Mouse (Mus musculus) forebrain, embryonic 16.5 days (tissue): ENCODE results near the gene Slc22a2. TPM values are rescaled to one million over a fixed set of nuclear protein-coding genes. Genes with fewer than 3 reads are reported as not detected.
"Not testable (repeated sequence)": the region's sequence is repeated elsewhere in the genome, so short reads cannot be mapped to it uniquely, and the experiment has no call there.

Experiments
- ATAC-seq: fragments of 200-750 bp; cut with Nextera tagmentation; 2 replicates; pipeline ENCODE4 v1.8.0; 2017; ENCODE audit warnings: mild to moderate bottlenecking, moderate library complexity
- H3K27ac ChIP-seq: fragments of 300-500 bp; sonication (generic); 2 replicates; pipeline ENCODE4 v1.5.1; 2014; ENCODE audit warnings: low read length, control low read depth
- H3K27me3 ChIP-seq: fragments of 300-500 bp; sonication (generic); replicated peaks from 2 replicates; pipeline ENCODE4 v1.6.1; 2014; ENCODE audit warnings: low read length; ENCODE audit not compliant: control insufficient read depth, insufficient read depth
- H3K36me3 ChIP-seq: fragments of 300-500 bp; sonication (generic); 2 replicates; pipeline ENCODE4 v1.6.1; 2014; ENCODE audit not compliant: control insufficient read depth, insufficient read depth
- H3K4me1 ChIP-seq: fragments of 300-500 bp; sonication (generic); replicated peaks from 2 replicates; pipeline ENCODE4 v1.6.1; 2014; ENCODE audit warnings: low read length; ENCODE audit not compliant: control insufficient read depth, insufficient read depth
- H3K4me2 ChIP-seq: fragments of 300-500 bp; sonication (generic); 2 replicates; pipeline ENCODE4 v1.6.1; 2014; ENCODE audit warnings: mild to moderate bottlenecking, low read length, control low read depth
- H3K4me3 ChIP-seq: fragments of 300-500 bp; sonication (generic); replicated peaks from 2 replicates; pipeline ENCODE4 v1.5.1; 2014; ENCODE audit warnings: mild to moderate bottlenecking, low read length, control low read depth
- H3K9ac ChIP-seq: fragments of 300-500 bp; sonication (generic); replicated peaks from 2 replicates; pipeline ENCODE4 v1.6.1; 2014; ENCODE audit warnings: low read depth, low read length, control low read depth
- H3K9me3 ChIP-seq: fragments of 300-500 bp; sonication (generic); 2 replicates; pipeline ENCODE4 v1.6.1; 2016; ENCODE audit warnings: low read length; ENCODE audit not compliant: control insufficient read depth
- WGBS: fragments of 180-500 bp; shearing (Covaris S2); extraction: QIAGEN DNeasy Blood & Tissue Kit; methylation state at CpG from one replicate; pipeline ENCODE4 v1.1.7; 2014; 5-methylcytosine and 5-hydroxymethylcytosine counted together
- polyA plus RNA-seq: library from polyadenylated mRNA; unstranded; fragments of >200 nt; fragmentation: Nextera tagmentation; extraction: Ambion mirVana; gene quantifications from 2 replicates; pipeline ENCODE4 v1.2.1, GENCODE M21; 2015

Slc22a2 gene
- polyA plus RNA-seq, 1 experiment from 2014 or later, result 1.8 TPM

- WGBS, result 76% methylated on average over 7 of the region's 7 CpGs
- no peak overlapping the region for H3K9ac ChIP-seq
- ATAC-seq, result no peak
- no peak overlapping the region for H3K4me2 ChIP-seq
- no peaks in the 10 kb centered on the region for H3K27me3 ChIP-seq
- no peaks in the 10 kb centered on the region for H3K9me3 ChIP-seq
- H3K4me1 ChIP-seq, result no peaks in the 10 kb centered on the region
- H3K36me3 ChIP-seq, result no peaks in the 10 kb centered on the region
- H3K4me3 ChIP-seq, result no peak overlapping the region
- H3K27ac ChIP-seq, result no peak overlapping the region
Observed at GRCm38 (mm10) chr17:12672285-12672790, 88.4 kb downstream of the Slc22a2 start.

GRCm38 (mm10) chr17:12673871-12674270 is 89.9 kb downstream of the Slc22a2 start:
- H3K27ac ChIP-seq, result no peak overlapping the region
- H3K9ac ChIP-seq, result no peak overlapping the region
- no peaks in the 10 kb centered on the region for H3K27me3 ChIP-seq
- no peaks in the 10 kb centered on the region for H3K36me3 ChIP-seq
- no peak overlapping the region for H3K4me2 ChIP-seq
- H3K4me1 ChIP-seq, result no peaks in the 10 kb centered on the region
- ATAC-seq, result no peak
- H3K4me3 ChIP-seq, result no peak overlapping the region
- 63% methylated on average over 3 of the region's 3 CpGs for WGBS
- H3K9me3 ChIP-seq, result no peaks in the 10 kb centered on the region

- not testable (repeated sequence) for H3K4me2 ChIP-seq, H3K4me3 ChIP-seq, H3K36me3 ChIP-seq, H3K9me3 ChIP-seq, H3K9ac ChIP-seq, H3K27me3 ChIP-seq, H3K27ac ChIP-seq, ATAC-seq, H3K4me1 ChIP-seq
- 95% methylated on average over 7 of the region's 7 CpGs for WGBS
Observed at GRCm38 (mm10) chr17:12674980-12675379, 91.0 kb downstream of the Slc22a2 start.

- H3K36me3 ChIP-seq, result peaks cover 3% of the 10 kb centered on the region; the same call in 1 of the 2 replicates
- no peak within 1 kb of the TSS for H3K27ac ChIP-seq
- no peak within 1 kb of the TSS for H3K4me3 ChIP-seq
- WGBS, result 82% methylated on average over 7 of the region's 7 CpGs
- no peak within 1 kb of the TSS for H3K4me2 ChIP-seq
- no peak for ATAC-seq
- no peaks in the 10 kb centered on the region for H3K4me1 ChIP-seq
- no peak within 1 kb of the TSS for H3K9ac ChIP-seq
- H3K27me3 ChIP-seq, result no peaks in the 10 kb centered on the region
- H3K9me3 ChIP-seq, result no peaks in the 10 kb centered on the region
Observed at GRCm38 (mm10) chr17:12675646-12676045, 91.7 kb downstream of the Slc22a2 start, which contains the start of gene Slc22a1. TSS of gene Slc22a1 (minus strand) at chr17:12675829.

- no peak overlapping the region for H3K4me3 ChIP-seq
- no peaks in the 10 kb centered on the region for H3K4me1 ChIP-seq
- H3K36me3 ChIP-seq, result peaks cover 3% of the 10 kb centered on the region
- H3K9me3 ChIP-seq, result no peaks in the 10 kb centered on the region
- no peak overlapping the region for H3K9ac ChIP-seq
- H3K4me2 ChIP-seq, result no peak overlapping the region
- no peak overlapping the region for H3K27ac ChIP-seq
- no peaks in the 10 kb centered on the region for H3K27me3 ChIP-seq
- ATAC-seq, result no peak
Observed at GRCm38 (mm10) chr17:12677139-12677538, 93.2 kb downstream of the Slc22a2 start.

Other genes with a start within 250 kb of the Slc22a2 start
- gene Plg, start 205.5 kb upstream of the Slc22a2 start, polyA plus RNA-seq, result 0.08 TPM in 1 of 2 replicates, not detected in the other
- 0.48 and 1.1 TPM in 2 replicates for gene Slc22a3, start 76.4 kb upstream of the Slc22a2 start, polyA plus RNA-seq
- not detected in 2 replicates for gene Slc22a1, start 91.7 kb downstream of the Slc22a2 start, polyA plus RNA-seq
- gene Igf2r, start 185.5 kb downstream of the Slc22a2 start, polyA plus RNA-seq, result 11.9 TPM in 2 replicates